Mouse (Mus musculus): ENCODE results near the gene Sart3. TPM values are rescaled to one million over a fixed set of nuclear protein-coding genes. Genes with fewer than 3 reads are reported as not detected.
A peak's percentile ranks its signal among the peaks of the same experiment; 100 is the strongest.
"Not testable (repeated sequence)": the region's sequence is repeated elsewhere in the genome, so short reads cannot be mapped to it uniquely, and the experiment has no call there.

The Sart3 gene
- polyA plus RNA-seq, 1 experiment, result 44.1 TPM

DNA sequence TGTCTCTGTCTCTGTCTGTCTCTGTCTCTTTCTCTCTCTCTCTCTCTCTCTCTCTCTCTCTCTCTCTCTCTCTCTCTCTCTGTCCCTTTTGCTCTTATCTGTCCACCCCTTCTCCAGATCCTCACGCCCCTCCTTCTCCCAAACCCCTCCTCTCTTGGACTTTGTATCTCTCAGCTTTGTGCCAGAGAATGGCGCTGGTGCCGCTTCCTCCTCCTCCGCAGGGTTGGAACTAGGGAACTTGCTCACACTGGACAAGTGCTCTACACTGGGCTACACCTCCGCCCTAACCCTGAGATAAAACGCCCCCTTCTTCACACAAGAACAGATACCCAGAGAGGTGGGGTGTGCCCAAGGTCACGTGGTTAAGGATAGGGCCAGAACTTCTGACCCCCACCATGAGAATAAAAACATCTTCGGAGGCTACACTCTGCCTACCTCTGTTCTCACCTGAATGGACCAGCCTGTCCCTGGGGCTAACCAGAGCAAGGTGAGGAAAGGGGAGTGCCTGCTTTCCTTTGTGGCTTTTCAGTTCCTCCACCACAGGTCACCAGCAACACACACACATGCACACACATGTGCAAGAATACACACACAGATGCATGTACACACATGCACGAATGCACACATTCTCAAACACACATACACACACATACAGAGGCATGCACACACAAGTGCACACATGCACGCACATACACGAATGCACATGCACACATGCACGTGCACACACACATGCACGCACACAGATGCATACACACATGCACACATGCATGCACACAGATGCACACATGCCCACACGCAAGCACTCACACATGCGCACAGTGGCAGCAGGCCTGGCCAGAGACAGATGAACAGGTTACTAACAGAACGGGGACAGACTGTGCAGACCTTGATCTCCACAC lies 19.1 kb upstream of the Sart3 start:
- no peak for DNase-seq (ENCODE audit: extremely low spot score in 1 of 2, low spot score in 1 of 2)

DNA sequence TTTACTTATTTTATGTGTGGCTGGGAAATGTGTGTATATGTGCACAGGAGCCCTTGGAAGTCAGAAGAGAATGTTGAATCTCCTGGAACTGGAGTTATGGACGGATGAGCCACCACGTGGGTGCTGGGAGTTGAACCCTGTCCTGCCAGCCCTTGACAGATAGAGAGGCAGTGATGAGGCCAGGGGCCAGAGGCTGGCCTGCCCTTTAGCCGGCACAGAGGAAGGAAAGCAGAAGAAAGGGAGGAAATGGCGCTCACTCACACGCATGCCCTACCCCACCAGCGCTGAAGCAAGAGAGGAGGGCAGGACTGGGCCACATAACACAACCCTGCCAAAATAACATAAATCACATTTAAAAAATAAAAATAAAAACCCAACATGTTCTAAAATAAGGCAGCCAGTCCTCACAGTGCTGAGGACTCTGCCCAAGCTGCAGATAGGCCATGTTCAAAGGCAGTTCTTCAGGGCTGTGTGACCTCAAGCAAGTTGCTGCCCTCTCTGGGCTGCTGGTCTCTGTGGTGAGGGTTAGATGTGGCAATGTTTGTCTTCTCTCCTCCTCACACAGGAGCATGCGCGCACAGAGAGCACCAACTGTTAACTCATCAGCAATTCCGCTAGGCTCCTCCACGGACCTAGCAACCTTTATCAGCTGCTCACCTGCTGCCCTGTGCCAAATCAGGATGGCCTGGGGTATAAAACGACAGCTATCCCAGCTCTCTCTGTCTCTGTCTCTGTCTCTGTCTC lies 18.3 kb upstream of the Sart3 start:
- no peak for DNase-seq (ENCODE audit: extremely low spot score in 1 of 2, low spot score in 1 of 2)

DNA sequence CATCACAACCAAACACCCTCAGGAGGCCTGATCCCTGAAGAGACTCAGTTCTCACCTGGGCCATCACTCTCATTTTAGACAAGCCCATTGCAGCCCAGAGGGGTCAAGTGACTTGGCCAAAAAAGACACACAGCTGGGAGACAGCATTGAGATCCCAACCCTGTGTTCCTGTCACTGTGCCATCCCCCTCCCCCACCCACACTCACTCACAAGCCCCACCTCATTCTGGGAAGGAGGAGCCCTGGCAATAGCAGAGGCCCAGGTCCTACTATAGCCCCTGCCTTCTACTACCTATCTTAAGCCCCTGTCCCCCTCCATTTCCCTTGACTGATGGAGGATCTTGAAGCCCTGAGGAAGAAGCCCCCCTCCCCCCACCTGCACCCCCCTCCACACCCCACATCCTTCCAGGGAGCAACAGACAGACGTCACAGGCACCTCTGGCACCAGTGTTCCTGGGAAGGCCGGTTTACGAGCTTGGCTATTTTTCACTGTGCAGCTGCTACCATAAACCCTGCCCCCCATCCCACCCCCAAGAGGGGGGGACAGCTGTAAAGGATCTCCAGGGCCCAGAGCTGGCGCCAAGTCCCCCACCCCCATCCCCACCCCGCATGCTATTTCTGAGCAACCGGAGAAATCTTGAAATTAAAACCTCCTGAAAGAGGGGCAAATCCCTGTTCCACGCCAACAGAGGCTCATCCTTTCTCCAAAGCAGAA lies 16.9 kb upstream of the Sart3 start:
- no peak for DNase-seq (ENCODE audit: extremely low spot score in 1 of 2, low spot score in 1 of 2)

DNA sequence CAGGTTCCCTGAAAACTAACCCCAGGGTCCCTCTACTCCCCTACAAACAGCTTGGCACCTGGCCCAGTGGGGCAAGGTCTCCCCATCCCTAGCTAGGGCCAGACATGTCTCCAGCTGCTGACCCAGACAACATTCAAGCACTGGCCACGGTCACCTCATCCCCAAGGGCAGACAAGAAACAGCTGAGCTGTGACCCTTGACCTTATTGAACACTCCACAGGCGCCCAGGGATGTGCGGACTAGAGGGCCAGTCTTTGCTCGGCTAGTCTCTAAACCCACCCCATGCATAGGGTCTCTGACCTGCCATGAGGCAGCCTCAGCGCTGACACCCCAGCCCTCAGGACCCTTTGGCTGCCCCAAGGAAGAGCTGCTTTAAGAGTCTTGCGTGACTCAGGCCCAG lies 16.3 kb upstream of the Sart3 start:
- no peak for DNase-seq (ENCODE audit: extremely low spot score in 1 of 2, low spot score in 1 of 2)

DNA sequence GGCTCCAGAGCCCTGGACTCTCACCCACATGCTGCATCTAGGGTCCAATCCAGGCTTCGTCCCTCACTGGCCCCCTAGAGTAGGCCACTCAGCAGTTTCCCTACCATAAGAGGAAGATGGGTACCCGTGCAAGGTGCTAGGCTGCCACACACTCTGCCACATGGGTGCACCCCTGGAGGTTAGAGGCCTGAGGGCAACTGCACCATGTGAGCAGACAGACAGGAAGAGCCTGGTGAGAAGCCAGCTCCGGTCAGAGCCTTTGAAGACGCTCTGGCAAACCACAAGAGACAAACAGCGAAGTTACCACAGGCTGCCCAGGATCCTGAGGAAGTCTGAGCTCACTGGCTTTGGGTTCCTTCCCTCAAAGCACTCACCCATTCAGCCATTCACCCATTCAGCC lies 14.7 kb upstream of the Sart3 start:
- no peak for DNase-seq (ENCODE audit: extremely low spot score in 1 of 2, low spot score in 1 of 2)

DNA sequence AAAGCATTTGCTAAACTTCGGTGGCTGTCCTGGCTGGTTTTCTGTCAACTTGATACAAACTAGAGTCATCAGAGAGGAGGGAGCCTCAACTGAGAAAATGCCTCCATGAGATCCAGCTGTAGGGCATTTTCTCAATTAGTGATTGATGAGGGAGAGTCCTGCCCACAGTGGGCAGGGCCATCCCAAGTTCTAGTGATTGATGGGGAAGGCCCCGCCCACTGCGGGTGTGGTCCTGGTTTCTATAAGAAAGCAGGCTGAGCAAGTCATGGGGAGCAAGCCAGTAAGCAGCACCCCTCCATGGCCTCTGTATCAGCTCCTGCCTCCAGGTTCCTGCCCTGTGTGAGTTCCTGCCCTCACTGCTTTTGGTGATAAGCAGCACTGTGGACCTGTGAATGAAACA lies 11.8 kb upstream of the Sart3 start:
- not testable (repeated sequence) for DNase-seq (ENCODE audit: extremely low spot score in 1 of 2, low spot score in 1 of 2)

DNA sequence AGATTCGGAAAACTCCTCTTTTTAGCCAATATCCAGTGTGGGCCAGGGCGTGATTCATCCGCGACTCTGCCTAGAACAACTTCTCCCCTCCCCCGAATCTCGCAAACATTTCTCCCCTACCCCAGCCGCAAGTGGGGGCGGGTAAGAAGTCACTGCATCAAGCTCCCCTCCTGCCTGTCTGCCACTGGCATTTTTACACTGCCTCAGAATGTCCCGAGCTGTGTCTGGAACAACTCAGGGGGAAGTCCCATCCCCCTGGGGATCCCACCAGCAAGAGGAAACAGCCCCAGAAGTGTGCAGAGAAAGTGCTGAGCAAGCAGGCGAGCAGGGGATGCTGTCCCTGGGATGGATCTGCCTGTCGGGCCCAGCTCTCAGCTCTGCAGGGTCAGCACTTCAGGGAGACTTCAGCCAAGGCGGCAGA lies 11.3 kb upstream of the Sart3 start:
- peak in 1 of 2 experiments; percentile 67 for DNase-seq (ENCODE audit: extremely low spot score in 1 of 2, low spot score in 1 of 2)

DNA sequence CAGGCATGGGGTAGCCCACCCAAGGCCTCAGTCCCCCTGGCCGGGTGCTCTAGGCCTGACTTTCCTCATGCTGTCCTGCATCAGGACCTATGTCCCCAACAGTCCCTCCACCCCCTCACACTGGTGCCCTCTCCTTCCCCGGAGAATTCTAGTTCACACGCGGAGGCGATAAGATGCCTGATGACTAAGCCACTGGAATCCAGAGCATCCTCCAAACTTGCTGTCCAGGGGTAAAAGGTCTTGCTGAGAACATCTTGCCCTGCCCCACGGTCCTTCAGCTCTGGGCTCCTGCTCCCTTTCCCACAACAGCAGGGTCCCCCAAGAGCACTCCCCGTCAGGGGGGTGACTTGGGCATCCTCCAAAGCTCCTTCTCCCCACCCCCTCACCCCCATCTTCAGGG lies 10.3 kb upstream of the Sart3 start:
- DNase-seq (ENCODE audit: extremely low spot score in 1 of 2, low spot score in 1 of 2), result no peak

DNA sequence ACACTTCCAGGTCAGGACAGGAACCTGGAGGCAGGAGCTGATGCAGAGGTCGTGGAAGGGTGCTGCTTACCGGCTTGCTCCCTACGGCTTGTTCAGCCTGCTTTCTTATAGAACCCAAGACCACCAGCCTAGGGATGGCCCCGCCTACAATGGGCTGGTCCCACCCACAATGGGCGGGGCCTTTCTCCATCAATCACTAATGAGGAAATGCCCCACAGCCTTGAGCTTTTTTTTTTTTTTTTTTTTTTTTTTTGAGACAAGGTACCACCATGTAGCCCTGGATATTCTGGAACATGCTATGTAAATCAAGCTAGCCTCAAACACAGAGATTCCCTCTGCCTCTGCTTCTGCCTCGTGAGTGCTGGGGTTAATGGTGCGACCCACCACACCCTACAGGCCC lies 9.6 kb upstream of the Sart3 start:
- no peak for DNase-seq (ENCODE audit: extremely low spot score in 1 of 2, low spot score in 1 of 2)

DNA sequence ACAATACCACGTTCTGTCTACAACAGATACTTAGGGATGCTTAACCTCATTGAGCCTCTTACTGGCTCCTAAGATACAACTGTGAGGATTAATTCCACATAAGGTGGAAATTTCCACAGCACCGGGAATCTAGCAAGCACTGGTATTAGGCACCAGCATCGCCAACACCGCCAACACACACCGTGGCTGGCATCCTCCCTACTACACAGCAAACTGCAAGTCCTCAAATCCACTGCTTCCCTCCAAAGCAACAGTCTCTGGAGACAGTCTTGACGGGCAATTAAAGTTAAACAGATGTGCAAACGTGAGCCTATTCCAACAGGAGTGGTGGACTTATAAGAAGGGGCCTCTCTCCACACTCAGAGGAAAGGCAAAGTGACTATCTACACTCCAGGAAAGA lies 8.9 kb upstream of the Sart3 start:
- DNase-seq (ENCODE audit: extremely low spot score in 1 of 2, low spot score in 1 of 2), result no peak

DNA sequence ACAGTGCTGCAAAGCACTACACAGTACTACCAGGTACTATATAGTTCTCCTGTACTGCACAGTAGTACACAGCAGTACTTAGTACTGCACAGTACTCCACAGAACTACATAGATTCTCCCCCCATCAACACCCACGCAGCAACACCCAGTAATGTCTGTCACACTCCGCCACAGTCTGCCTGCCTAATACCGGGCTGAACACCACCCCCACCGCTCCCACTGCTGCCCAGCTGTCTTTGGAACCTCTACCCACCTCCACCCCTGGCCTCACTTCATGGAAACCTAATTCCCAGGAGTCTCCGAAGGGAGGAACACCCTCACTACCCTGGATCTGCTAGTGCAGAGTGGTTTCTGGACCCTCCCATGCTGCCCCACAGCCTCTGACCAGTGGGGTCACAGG lies 8.5 kb upstream of the Sart3 start:
- DNase-seq (ENCODE audit: extremely low spot score in 1 of 2, low spot score in 1 of 2), result no peak

DNA sequence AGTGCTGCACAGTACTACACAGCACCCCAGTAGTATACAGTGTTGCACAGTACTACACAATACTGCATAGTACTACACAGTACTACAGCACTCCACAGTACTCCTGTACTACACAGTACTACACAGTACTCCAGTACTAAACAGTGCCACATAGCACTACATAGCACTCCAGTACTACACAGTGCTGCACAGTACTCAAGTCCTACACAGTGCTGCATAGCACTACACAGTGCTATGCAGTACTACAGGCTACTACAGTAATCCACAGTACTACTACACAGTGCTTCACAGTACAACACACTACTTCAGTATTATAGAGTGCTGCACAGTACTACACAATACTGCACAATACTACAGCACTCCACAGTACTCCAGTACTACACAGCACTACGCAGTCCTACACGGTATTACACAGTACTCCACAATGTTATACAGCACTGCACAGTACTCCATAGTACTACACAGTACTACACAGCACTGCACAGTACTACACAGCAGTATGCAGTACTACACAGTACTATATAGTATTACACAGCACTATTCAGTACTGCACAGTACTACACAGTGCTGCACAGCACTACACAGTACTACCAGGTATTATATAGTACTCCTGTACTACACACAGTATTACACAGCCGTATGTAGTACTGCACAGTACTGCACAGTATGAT lies 7.9 kb upstream of the Sart3 start:
- no peak for DNase-seq (ENCODE audit: extremely low spot score in 1 of 2, low spot score in 1 of 2)

DNA sequence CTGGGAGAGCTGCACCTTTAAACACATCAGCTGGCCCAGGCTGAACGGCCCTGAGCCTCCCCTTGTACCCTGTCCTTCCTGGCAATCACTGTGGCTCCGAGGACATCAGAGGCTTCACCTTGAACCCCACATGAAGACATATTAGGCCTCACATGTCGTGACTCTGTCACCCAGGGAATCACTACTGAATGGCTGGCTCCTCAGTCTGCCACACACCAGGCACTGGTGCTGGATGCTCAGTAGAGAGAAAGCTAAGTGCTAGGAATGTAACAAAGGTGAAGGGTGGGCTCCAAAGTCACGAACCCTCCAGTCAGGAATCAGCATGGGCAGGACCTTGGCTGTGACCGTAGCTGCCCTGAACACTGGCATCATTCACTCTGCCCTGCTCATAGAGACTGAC lies 7.3 kb upstream of the Sart3 start:
- no peak for DNase-seq (ENCODE audit: extremely low spot score in 1 of 2, low spot score in 1 of 2)

DNA sequence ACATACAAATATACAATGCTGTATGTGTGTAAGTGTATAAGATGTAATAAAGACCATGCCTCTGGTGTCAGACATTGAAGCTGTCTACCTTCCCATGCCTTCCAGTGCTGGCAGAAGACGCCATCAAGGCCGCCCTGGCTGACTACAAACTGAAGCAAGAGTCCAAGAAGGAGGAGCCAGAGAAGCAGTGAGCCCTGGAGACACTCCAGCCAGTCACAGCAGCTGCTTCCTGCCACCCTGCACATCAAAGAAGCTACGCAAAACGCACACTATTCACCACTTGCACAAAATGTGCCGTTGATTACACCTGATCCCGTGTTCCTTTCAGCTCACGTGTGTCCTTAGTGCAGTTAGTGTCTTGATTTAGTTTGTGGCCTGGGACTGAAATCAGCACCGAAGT lies 5.4 kb upstream of the Sart3 start:
- not testable (repeated sequence) for DNase-seq (ENCODE audit: extremely low spot score in 1 of 2, low spot score in 1 of 2)

DNA sequence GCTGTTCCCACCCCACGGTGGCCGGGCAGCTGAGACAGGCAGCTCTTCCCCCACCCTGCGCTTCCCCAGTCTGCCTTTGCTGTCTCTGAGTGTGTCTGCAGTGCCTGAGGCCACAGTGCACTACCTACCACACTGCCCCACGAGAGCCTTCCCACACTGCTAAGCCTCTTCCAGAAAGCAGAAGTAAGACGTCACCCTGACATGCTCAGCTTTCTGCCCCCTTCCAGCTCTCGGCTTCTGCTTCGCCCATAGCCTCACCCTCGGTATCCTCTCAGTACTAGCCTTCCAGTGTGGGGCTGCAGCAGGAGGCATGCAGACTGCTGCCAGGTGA lies 4.6 kb upstream of the Sart3 start:
- no peak for DNase-seq (ENCODE audit: extremely low spot score in 1 of 2, low spot score in 1 of 2)

DNA sequence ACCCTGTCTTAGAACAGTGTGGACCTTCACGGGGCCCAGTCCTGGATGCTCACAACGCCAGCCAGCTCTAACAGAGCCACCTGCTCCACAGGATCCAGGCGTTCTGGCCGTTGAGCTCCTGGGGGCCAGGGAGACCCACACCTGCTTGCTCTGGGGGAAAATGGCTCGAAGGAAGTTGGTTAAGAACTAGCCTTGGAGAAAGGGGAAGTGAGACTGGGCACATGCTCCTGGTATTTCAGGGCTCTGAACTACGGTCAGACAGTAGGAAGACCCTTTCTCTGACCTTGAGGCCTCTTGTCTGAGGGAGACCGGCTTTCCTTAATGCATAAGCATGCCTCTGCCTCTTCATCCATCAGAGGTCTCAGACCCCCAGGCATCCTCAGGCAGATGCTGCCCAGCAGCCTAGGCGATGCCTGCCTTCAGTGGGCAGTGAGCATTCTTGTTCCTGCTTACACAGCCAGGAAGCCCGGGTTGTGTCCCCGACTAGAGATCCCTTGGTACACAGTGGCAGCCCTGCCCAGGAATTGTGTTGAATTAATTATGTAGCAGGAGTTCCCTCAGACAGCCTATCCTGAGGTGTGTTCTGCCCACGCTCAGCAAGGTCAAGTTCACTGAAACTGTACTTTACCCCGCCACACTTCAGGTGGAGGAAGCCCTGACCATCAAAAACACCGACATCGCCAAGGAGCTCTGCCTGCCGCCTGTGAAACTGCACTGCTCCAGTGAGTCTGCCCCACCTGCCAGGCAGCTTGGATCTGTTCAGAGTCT lies 4.0 kb upstream of the Sart3 start:
- DNase-seq (ENCODE audit: extremely low spot score in 1 of 2, low spot score in 1 of 2), result no peak

DNA sequence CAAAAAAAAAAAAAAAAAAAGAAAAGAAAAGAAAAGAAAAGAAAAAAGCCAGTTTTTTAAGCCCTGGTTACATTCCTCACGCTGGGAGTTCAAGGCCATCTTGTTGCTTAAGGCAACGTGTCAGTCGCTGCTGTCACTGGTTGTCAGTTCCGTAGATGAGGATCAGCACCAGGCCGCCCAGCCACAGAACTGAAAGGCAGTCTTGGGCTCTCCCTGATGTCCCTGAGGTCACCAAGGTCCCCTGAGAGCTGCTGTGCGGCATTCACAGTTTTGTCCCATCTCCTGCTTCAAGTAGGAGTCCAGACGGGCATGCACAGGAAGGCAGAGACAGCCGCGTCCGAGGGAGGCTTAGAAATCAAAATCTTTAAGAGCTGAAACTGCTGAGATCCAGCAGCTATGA lies 3.3 kb upstream of the Sart3 start:
- no peak for DNase-seq (ENCODE audit: extremely low spot score in 1 of 2, low spot score in 1 of 2)

DNA sequence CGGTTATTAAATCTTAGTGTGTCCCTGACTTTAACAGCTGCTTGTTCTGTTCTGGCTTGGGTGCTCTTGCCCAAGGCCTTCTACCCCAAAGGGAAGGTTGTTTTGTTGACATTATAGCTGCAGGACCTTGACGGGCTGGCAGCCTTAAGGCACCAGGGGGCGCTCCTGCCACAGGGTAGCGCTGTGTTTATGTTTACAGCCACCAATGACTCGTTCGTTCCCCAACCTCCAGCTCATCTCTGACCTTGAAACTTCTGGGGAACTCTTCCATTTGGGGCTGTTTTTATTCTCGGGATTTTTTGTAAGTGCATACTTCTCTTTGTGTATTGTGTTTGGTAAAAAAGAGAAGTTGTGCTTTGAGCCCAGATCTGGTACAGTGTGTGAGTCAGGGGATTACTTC lies 1.4 kb upstream of the Sart3 start:
- DNase-seq (ENCODE audit: extremely low spot score in 1 of 2, low spot score in 1 of 2), result peak; percentile 62 to 92

DNA sequence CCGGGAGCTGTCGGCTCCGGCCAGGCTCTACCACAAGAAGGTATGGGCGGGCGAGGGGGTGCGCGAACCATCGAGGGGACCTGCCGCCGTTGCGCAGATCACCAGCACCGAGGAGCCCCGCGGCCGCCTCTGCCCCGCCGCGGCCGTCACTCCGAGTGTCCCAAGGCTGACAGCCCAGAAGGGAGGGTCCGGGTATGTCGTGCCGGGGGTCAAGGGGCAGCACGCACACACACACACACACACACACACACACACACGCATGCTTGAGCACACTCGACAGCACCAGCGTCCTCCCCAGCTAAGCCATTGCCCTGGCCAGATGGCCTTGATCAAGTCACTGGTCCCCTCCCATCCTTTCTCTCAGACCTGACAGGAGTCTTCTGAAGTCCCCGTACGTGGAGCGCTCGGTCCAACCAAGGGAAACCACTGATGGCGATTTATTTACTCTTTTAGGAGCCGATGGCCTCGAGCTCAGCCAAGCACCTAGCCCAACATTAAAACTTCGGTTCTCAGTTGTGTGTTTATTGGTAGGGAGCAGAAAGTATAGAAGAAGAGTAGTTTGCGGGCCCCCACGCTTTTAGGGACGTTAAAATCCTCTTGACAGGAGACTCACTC lies 702 bp upstream of the Sart3 start:
- DNase-seq (ENCODE audit: extremely low spot score in 1 of 2, low spot score in 1 of 2), result no peak

Data from frontal cortex, adult 2 months (tissue).